Mouse (Mus musculus) cerebellum, adult 9-11 months (tissue): ENCODE data around the gene Inpp1.

ENCODE experiments used
- DNase-seq: peaks from one replicate; pipeline ENCODE4 v3.0.0; 2022

Inpp1 gene

DNA sequence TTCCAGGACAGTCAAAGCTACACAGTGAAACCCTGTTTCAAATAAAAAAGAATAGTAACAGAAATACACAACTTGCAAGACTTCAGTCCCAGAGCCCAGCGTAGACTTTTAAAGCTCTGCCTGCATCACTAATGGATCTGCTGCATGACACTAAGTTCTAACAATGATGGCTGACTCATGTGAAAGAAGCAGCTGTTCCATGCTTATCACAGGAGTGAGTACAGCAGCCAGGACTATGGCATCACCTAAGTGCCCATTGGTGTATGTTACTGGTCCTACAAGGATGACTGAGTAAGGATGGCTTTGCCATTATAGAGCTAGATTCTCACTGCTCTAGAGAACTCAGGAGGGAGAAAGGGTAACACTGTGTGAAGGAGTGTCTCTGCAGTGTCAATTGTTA lies 30.2 kb downstream of the Inpp1 start:
- DNase-seq = no peak

GRCm38 (mm10) chr1:52765176-52766111 lies 52.0 kb downstream of the Inpp1 start:
- no peak for DNase-seq

DNA sequence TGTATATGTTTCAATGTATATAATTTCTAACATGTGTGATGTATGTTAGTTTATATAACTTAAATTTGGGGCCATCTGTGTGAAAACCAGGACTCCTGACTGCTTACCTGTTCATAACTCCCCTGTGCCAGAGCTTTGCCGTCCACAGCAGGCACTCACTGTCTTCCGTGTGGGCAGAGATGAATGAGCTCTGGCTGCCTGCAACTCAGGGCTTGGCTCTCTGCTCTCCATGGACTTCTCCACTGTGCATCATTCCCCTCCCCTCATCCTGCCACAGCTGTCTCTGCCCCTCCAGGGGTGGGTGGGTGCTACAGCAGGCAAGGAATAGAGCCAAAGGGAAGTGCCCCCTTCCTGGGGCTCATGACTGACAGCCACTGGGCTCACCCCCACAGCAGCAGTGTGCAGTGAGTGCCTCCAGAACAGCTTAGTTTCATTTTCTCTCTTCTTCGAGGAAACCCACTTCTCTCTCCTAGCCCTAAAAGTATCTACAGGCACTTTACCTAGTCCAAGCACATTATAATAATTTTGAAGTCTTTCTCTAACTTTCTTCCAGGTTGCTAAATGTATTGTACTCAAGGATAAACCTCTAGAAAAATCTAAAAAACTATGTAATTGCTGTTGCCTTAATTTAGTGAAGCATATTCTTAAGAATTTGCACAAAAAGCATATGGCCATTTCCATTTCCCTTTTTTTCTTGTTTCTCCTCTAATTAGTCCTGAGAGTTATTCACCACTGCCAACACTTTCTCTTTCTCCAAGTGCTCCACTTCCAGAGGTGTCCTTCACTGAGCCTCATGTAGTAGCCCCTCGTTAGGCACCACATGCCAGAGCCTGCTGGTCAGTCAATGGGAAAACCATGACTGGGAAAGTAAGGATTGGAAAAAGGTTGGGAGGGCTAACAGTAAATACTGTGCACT lies 53.3 kb downstream of the Inpp1 start:
- DNase-seq = no peak

GRCm38 (mm10) chr1:52758174-52758573 lies 59.3 kb downstream of the Inpp1 start:
- DNase-seq = no peak

DNA sequence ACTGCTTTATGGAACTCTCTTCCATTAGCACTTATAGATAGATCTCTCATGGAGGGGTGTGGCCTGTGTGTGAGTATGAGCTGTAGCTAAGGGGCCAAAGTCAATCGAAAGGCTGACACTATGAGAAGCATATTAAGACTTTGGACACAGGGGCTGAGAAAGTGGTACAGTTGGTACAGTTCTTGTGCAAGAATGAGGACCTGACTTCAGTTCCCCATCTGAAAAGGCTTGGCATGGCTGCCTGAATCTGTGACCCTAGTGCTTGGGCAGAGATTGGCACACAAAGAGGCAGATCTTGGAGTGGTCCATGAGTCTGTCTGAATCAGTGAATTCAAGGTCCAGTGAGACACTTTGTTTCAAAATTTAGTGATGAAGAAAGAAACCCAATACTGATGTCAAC lies 63.2 kb downstream of the Inpp1 start:
- no peak for DNase-seq

- no peak for DNase-seq
Observed at GRCm38 (mm10) chr1:52753828-52754227, 63.7 kb downstream of the Inpp1 start.

DNA sequence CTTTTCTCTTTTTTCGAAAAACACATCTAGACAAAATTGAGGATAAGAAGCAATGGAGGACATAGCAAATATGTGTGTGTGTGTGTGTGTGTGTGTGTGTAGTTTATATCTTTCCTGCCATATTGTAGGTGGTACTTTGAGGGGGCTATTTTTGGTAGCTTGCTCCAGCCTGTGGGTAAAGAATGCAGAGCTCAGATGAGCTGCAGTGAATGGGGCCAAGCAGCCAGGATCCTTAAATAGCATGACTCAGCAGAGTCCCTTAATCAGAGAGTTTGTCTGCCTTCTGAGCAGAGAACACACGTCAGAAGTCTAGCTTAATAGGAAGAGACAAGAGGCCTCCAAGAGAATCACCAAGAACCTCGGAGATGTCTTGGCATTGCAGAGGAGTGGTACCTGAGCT lies 64.8 kb downstream of the Inpp1 start:
- DNase-seq = no peak

DNA sequence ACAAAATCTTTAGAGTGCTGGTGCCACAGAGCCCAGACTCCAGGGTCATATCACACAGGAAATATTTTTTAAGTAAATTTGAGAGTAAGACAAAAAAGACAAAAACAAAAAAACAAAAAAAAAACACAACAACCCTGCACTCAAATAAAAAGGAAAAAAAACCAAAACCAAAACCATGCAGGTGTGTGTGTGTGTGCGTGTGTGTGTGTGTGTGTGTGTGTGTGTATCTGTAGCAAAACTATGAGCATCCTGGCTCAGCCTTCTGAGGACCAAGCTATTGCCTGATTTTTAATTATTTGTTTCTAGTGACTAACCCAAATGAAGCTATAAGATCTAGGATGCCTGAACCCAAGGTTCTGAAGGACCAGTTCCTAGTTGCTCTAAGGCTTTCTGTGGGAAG lies 65.9 kb downstream of the Inpp1 start:
- no peak for DNase-seq

DNA sequence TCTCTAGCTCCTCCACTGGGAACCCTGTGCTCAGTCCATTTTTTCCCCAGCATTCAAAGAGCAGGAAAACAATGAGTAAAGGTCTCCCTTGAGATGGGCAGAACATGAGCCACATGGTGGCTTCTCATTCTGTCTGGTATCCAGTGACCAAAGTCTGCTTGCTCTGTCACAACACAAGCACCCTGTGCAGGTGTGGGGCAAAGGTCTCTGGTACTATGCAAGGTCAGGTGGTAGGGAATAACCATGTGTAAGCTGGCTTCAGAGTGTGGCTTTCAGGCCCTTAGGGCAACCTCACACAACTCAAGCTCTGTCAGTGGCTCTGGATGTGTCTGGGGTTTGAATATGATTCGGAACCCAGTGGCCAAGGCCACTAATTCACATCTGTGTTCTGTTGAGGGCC lies 67.5 kb downstream of the Inpp1 start:
- DNase-seq = no peak

GRCm38 (mm10) chr1:52748260-52748659 lies 69.2 kb downstream of the Inpp1 start:
- DNase-seq = peak; percentile 50

GRCm38 (mm10) chr1:52742567-52742966 lies 74.9 kb downstream of the Inpp1 start:
- DNase-seq = no peak
